Mouse (Mus musculus) ES-Bruce4 (cell line): ENCODE data around the gene Jph2. TPM values are rescaled to one million over a fixed set of nuclear protein-coding genes. Genes with fewer than 3 reads are reported as not detected.

Source experiments
- H3K27ac ChIP-seq: 2 replicates; pipeline ENCODE4 v1.5.1; 2012; ENCODE audit warnings: low read length, inconsistent platforms; ENCODE audit not compliant: insufficient read depth
- H3K27me3 ChIP-seq: 2 replicates; pipeline ENCODE4 v1.6.1; 2012; ENCODE audit warnings: mild to moderate bottlenecking, low read length, inconsistent platforms; ENCODE audit not compliant: control insufficient read depth, poor library complexity, insufficient read depth, severe bottlenecking
- H3K36me3 ChIP-seq: 2 replicates; pipeline ENCODE4 v1.6.1; 2012; ENCODE audit warnings: inconsistent platforms, mild to moderate bottlenecking, low read length, moderate library complexity; ENCODE audit not compliant: control insufficient read depth, poor library complexity, insufficient read depth, severe bottlenecking
- H3K4me1 ChIP-seq: one replicate; pipeline ENCODE4 v1.8.1; 2011; ENCODE audit warnings: low read length; ENCODE audit not compliant: control insufficient read depth, insufficient read depth
- H3K4me3 ChIP-seq: 2 replicates; pipeline ENCODE4 v1.5.1; 2011; ENCODE audit warnings: low read depth, mild to moderate bottlenecking, low read length
- H3K9ac ChIP-seq: 2 replicates; pipeline ENCODE4 v1.6.1; 2012; ENCODE audit warnings: low read depth, mild to moderate bottlenecking, inconsistent platforms; ENCODE audit not compliant: poor library complexity, severe bottlenecking
- H3K9me3 ChIP-seq: replicated peaks from 2 replicates; pipeline ENCODE4 v1.6.1; 2012; ENCODE audit warnings: mild to moderate bottlenecking, low read length, inconsistent platforms; ENCODE audit not compliant: control insufficient read depth, poor library complexity, insufficient read depth, severe bottlenecking
- CTCF ChIP-seq: IDR thresholded peaks from one replicate; pipeline ENCODE4 v1.8.1; 2011; ENCODE audit warnings: low read depth, low read length
- EP300 ChIP-seq: IDR thresholded peaks from 2 replicates; pipeline ENCODE4 v1.6.1; 2011; ENCODE audit warnings: low read depth, low read length; ENCODE audit not compliant: insufficient read depth
- POLR2A ChIP-seq: IDR thresholded peaks from one replicate; pipeline ENCODE4 v1.8.1; 2011; ENCODE audit warnings: low read length; ENCODE audit not compliant: insufficient read depth
- polyA plus RNA-seq: library from polyadenylated mRNA; stranded (reverse); fragments of >200 nt; gene quantifications from 2 replicates; pipeline ENCODE4 v1.2.4, GENCODE M21; 2011; ENCODE audit warnings: low read depth; ENCODE audit not compliant: missing spikeins, insufficient read depth, insufficient read length

Jph2 gene
- polyA plus RNA-seq, 1 experiment: 6.6 TPM

- TF ChIP-seq CTCF: no peak
- TF ChIP-seq POLR2A: no peak
- TF ChIP-seq EP300: no peak
- Histone ChIP-seq H3K36me3 (no peaks in the 10 kb centered on the region), H3K9ac (no peak overlapping the region), H3K27me3 (no peaks in the 10 kb centered on the region), H3K9me3 (no peaks in the 10 kb centered on the region), H3K27ac (no peak overlapping the region), H3K4me1 (no peaks in the 10 kb centered on the region), H3K4me3 (no peak overlapping the region)
These were observed 38.5 kb downstream of the Jph2 start for GRCm38 (mm10) chr2:163359253-163359652.

- Histone ChIP-seq H3K27me3 (no peaks in the 10 kb centered on the region), H3K9ac (no peak overlapping the region), H3K36me3 (no peaks in the 10 kb centered on the region), H3K4me3 (no peak overlapping the region), H3K9me3 (no peaks in the 10 kb centered on the region), H3K27ac (no peak overlapping the region), H3K4me1 (no peaks in the 10 kb centered on the region)
- TF ChIP-seq CTCF: no peak
- TF ChIP-seq EP300: no peak
- no peak for TF ChIP-seq POLR2A
These were observed 39.1 kb downstream of the Jph2 start for GRCm38 (mm10) chr2:163358662-163359061.

GRCm38 (mm10) chr2:163356113-163356840 lies 41.5 kb downstream of the Jph2 start:
- Histone ChIP-seq H3K36me3 (no peaks in the 10 kb centered on the region), H3K9me3 (no peaks in the 10 kb centered on the region), H3K27ac (no peak overlapping the region), H3K27me3 (no peaks in the 10 kb centered on the region), H3K4me3 (no peak overlapping the region), H3K4me1 (no peaks in the 10 kb centered on the region), H3K9ac (no peak overlapping the region)
- TF ChIP-seq EP300: no peak
- TF ChIP-seq POLR2A: no peak
- no peak for TF ChIP-seq CTCF

- no peaks in the 10 kb centered on the region for H3K36me3 ChIP-seq
- no peak for TF ChIP-seq CTCF
- TF ChIP-seq POLR2A: no peak
- no peak for TF ChIP-seq EP300
- no peaks in the 10 kb centered on the region for H3K4me1 ChIP-seq
- H3K27ac ChIP-seq: no peak overlapping the region
- no peaks in the 10 kb centered on the region for H3K27me3 ChIP-seq
- no peak overlapping the region for H3K4me3 ChIP-seq
- no peak overlapping the region for H3K9ac ChIP-seq
- no peaks in the 10 kb centered on the region for H3K9me3 ChIP-seq
These were observed 42.1 kb downstream of the Jph2 start for GRCm38 (mm10) chr2:163355666-163356065.

- no peak overlapping the region for H3K9ac ChIP-seq
- no peak overlapping the region for H3K27ac ChIP-seq
- TF ChIP-seq CTCF: no peak
- no peak for TF ChIP-seq POLR2A
- no peak for TF ChIP-seq EP300
- H3K36me3 ChIP-seq: no peaks in the 10 kb centered on the region
- H3K4me1 ChIP-seq: no peaks in the 10 kb centered on the region
- no peaks in the 10 kb centered on the region for H3K9me3 ChIP-seq
- no peaks in the 10 kb centered on the region for H3K27me3 ChIP-seq
- no peak overlapping the region for H3K4me3 ChIP-seq
These were observed 44.1 kb downstream of the Jph2 start for GRCm38 (mm10) chr2:163353731-163354130.

GRCm38 (mm10) chr2:163350443-163350842 lies 47.4 kb downstream of the Jph2 start:
- Histone ChIP-seq H3K9ac (no peak overlapping the region), H3K9me3 (no peaks in the 10 kb centered on the region), H3K27me3 (no peaks in the 10 kb centered on the region), H3K27ac (no peak overlapping the region), H3K4me3 (no peak overlapping the region), H3K36me3 (no peaks in the 10 kb centered on the region), H3K4me1 (no peaks in the 10 kb centered on the region)
- TF ChIP-seq POLR2A: no peak
- peak; percentile 59 for TF ChIP-seq CTCF
